Mouse (Mus musculus): Measurements from ENCODE around the gene Wee2.

- no peak for TF ChIP-seq JUND (IDR thresholded peaks at IDR 0.05; ENCODE audit: low read depth, low read length)
- TF ChIP-seq POLR2A (IDR thresholded peaks at IDR 0.05; ENCODE audit: control insufficient read depth in 1 of 2, insufficient read depth in 1 of 2, low read depth in 1 of 2, low read length in 2 of 2, poor library complexity in 1 of 2), result no peak
- no peak for TF ChIP-seq EP300 (IDR thresholded peaks at IDR 0.05; ENCODE audit: low read depth in 1 of 2, low read length in 2 of 2)
- no peak for TF ChIP-seq CTCF (IDR thresholded peaks at IDR 0.05 in 2 of 3, conservative IDR thresholded peaks at IDR 0.05 in 1 of 3; ENCODE audit: control insufficient read depth in 1 of 3, insufficient read depth in 1 of 3, low read depth in 2 of 3, low read length in 3 of 3, poor library complexity in 1 of 3, severe bottlenecking in 1 of 3)
- no peak for TF ChIP-seq USF1 (IDR thresholded peaks at IDR 0.05; ENCODE audit: low read depth, low read length)
- TF ChIP-seq KAT2A (conservative IDR thresholded peaks at IDR 0.05; ENCODE audit: low read depth, low read length), result no peak
- no peak for TF ChIP-seq ELF1 (IDR thresholded peaks at IDR 0.05; ENCODE audit: low read depth, low read length)
- no peak for TF ChIP-seq SMC3 (IDR thresholded peaks at IDR 0.05; ENCODE audit: low read depth, low read length)
- no peak for TF ChIP-seq TCF12 (IDR thresholded peaks at IDR 0.05; ENCODE audit: low read depth, low read length)
- TF ChIP-seq RAD21 (IDR thresholded peaks at IDR 0.05; ENCODE audit: low read depth, low read length), result no peak
Measured at GRCm38 (mm10) chr6:40403640-40404285, 35.1 kb upstream of the Wee2 start.
